Mouse (Mus musculus) heart, embryonic 16.5 days (tissue): ENCODE measurements around the gene Git2. TPM values are rescaled to one million over a fixed set of nuclear protein-coding genes. Genes with fewer than 3 reads are reported as not detected.

Experiments
- ATAC-seq: fragments of 200-750 bp; cut with Nextera tagmentation; replicated peaks from 2 replicates; pipeline ENCODE4 v1.8.0; 2017; ENCODE audit warnings: moderate number of reproducible peaks; ENCODE audit not compliant: insufficient read depth, low FRiP score; ENCODE audit errors: extremely low read depth
- H3K27ac ChIP-seq: fragments of 300-500 bp; sonication (generic); 2 replicates; pipeline ENCODE4 v1.5.1; 2014; ENCODE audit warnings: mild to moderate bottlenecking, low read length, control low read depth, moderate library complexity
- H3K27me3 ChIP-seq: fragments of 300-500 bp; sonication (generic); 2 replicates; pipeline ENCODE4 v1.6.1; 2014; ENCODE audit warnings: low read length, mixed read lengths; ENCODE audit not compliant: control insufficient read depth, insufficient read depth
- H3K36me3 ChIP-seq: fragments of 300-500 bp; sonication (generic); 2 replicates; pipeline ENCODE4 v1.6.1; 2014; ENCODE audit not compliant: control insufficient read depth, insufficient read depth
- H3K4me1 ChIP-seq: fragments of 300-500 bp; sonication (generic); 2 replicates; pipeline ENCODE4 v1.6.1; 2014; ENCODE audit warnings: low read length, mixed read lengths; ENCODE audit not compliant: control insufficient read depth, insufficient read depth
- H3K4me2 ChIP-seq: fragments of 300-500 bp; sonication (generic); 2 replicates; pipeline ENCODE4 v1.6.1; 2014; ENCODE audit warnings: low read depth, mild to moderate bottlenecking, control low read depth, low read length
- H3K4me3 ChIP-seq: fragments of 300-500 bp; sonication (generic); 2 replicates; pipeline ENCODE4 v1.5.1; 2014; ENCODE audit warnings: mild to moderate bottlenecking, control low read depth, low read length
- H3K9ac ChIP-seq: fragments of 300-500 bp; sonication (generic); 2 replicates; pipeline ENCODE4 v1.6.1; 2014; ENCODE audit warnings: low read length, control low read depth
- H3K9me3 ChIP-seq: fragments of 300-500 bp; sonication (generic); replicated peaks from 2 replicates; pipeline ENCODE4 v1.6.1; 2016; ENCODE audit warnings: low read length; ENCODE audit not compliant: control insufficient read depth
- WGBS: fragments of 180-500 bp; shearing (Covaris S2); extraction: QIAGEN DNeasy Blood & Tissue Kit; methylation state at CpG from one replicate; pipeline ENCODE4 v1.1.7; 2014; 5-methylcytosine and 5-hydroxymethylcytosine counted together
- polyA plus RNA-seq: library from polyadenylated mRNA; unstranded; fragments of >200 nt; fragmentation: Nextera tagmentation; extraction: Ambion mirVana; gene quantifications from 2 replicates; pipeline ENCODE4 v1.2.1, GENCODE M21; 2015

Git2 gene
- polyA plus RNA-seq, 1 experiment from 2014 or later: 46.6 TPM

- Histone ChIP-seq H3K9me3 (no peaks in the 10 kb centered on the region), H3K4me2 (no peak overlapping the region), H3K27me3 (no peaks in the 10 kb centered on the region), H3K27ac (no peak overlapping the region), H3K4me3 (no peak overlapping the region), H3K9ac (no peak overlapping the region), H3K36me3 (peaks cover 51% of the 10 kb centered on the region), H3K4me1 (no peaks in the 10 kb centered on the region)
- ATAC-seq: no peak
- WGBS: 93% methylated on average over 18 of the region's 18 CpGs
These were observed 60.8 kb downstream of the Git2 start for GRCm38 (mm10) chr5:114714551-114714950.

DNA sequence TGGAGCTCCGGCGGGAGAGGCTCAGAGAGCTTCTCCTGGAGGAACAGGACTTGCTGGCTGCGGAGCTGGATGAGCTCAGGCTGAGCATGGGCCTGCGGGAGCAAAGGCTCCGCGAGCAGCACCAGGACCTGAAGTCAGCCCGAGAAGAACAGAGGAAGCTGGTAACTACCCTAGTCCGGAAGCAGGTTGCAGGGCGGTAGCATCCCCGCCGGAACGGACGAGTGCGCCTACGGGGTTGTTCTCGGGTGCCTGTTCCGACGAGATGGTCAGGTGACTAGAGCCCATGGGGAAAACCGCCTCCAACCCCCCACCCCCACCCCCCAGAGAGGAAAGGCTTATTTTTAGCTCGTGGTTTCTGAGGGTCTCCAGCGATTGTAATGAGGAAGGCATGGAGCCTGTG, 66.0 kb downstream of the Git2 start:
- Histone ChIP-seq H3K4me2 (no peak overlapping the region), H3K9me3 (no peaks in the 10 kb centered on the region), H3K4me3 (no peak overlapping the region), H3K36me3 (peaks cover 16% of the 10 kb centered on the region), H3K4me1 (peaks cover 10% of the 10 kb centered on the region), H3K27ac (no peak overlapping the region), H3K27me3 (no peaks in the 10 kb centered on the region), H3K9ac (no peak overlapping the region)
- no peak for ATAC-seq
- 80% methylated on average over 21 of the region's 21 CpGs for WGBS

- ATAC-seq: no peak
- 54% methylated on average over 15 of the region's 15 CpGs for WGBS
- peak overlapping the region; percentile 80 for H3K4me2 ChIP-seq
- H3K9ac ChIP-seq: peak overlapping the region; percentile 74
- H3K36me3 ChIP-seq: peaks cover 12% of the 10 kb centered on the region
- no peak overlapping the region for H3K27ac ChIP-seq
- H3K9me3 ChIP-seq: no peaks in the 10 kb centered on the region
- H3K4me1 ChIP-seq: peaks cover 10% of the 10 kb centered on the region
- no peaks in the 10 kb centered on the region for H3K27me3 ChIP-seq
- H3K4me3 ChIP-seq: peak overlapping the region; percentile 65
These were observed 66.8 kb downstream of the Git2 start for GRCm38 (mm10) chr5:114708491-114708890.

DNA sequence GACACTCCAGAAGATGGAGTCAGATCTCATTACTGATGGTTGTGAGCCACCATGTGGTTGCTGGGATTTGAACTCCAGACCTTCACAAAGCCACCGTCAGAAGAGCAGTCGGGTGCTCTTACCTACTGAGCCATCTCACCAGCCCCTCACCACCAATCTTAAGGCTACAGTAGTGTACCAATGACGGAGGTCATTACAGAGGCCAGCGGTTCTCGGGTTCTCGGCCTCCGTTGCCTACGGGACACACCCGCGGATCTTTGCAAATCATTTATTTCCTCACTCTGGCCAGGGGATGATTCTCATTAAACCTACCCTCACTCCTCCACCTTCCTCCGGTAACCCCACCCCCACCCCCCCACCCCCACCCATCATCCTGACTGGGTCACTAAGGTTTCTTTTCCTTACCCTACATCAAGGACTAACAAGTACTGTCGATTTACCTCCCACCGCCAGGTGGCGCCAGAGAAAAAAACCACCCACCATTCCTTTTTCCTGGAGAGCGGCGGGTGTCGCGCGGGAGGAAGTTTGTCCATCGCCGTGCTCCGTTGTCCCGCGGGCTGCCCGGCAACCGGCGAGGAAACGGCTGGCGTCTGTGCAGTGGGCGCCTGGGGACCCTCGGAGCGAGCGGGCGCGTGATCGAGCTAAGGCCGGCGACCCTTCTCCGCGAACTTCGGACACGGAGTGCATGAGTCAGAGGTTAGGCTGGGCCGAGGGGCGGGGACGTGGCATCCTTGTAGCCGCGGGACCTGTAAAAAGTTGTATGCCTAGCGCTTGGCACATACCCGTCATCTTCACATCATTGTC, 67.8 kb downstream of the Git2 start, which contains the start of gene Tchp:
Tchp (plus strand) TSS at position 496 of the 804 bp plus-strand sequence.
- Histone ChIP-seq H3K9ac (peak within 1 kb of the TSS; percentile 74), H3K27me3 (no peaks in the 10 kb centered on the region), H3K4me1 (peaks cover 10% of the 10 kb centered on the region), H3K27ac (no peak within 1 kb of the TSS), H3K4me2 (peak within 1 kb of the TSS; percentile 80), H3K4me3 (peak within 1 kb of the TSS; percentile 65), H3K36me3 (peaks cover 9% of the 10 kb centered on the region), H3K9me3 (no peaks in the 10 kb centered on the region)
- WGBS: 3% methylated on average over 49 of the region's 49 CpGs
- peak; percentile 77 for ATAC-seq

GRCm38 (mm10) chr5:114702403-114703392, 72.6 kb downstream of the Git2 start:
- no peaks in the 10 kb centered on the region for H3K9me3 ChIP-seq
- no peak overlapping the region for H3K9ac ChIP-seq
- H3K27ac ChIP-seq: no peak overlapping the region
- no peak overlapping the region for H3K4me2 ChIP-seq
- H3K4me1 ChIP-seq: 0 out of 2 replicates have a peak, but pooled peaks cover 2% of the 10 kb centered on the region
- no peaks in the 10 kb centered on the region for H3K36me3 ChIP-seq
- 0 out of 2 replicates have a peak, but pooled peaks cover 2% of the 10 kb centered on the region for H3K27me3 ChIP-seq
- 54% methylated on average over 14 of the region's 14 CpGs for WGBS
- no peak; the same call in 1 of the 2 replicates for ATAC-seq
- no peak overlapping the region for H3K4me3 ChIP-seq

DNA sequence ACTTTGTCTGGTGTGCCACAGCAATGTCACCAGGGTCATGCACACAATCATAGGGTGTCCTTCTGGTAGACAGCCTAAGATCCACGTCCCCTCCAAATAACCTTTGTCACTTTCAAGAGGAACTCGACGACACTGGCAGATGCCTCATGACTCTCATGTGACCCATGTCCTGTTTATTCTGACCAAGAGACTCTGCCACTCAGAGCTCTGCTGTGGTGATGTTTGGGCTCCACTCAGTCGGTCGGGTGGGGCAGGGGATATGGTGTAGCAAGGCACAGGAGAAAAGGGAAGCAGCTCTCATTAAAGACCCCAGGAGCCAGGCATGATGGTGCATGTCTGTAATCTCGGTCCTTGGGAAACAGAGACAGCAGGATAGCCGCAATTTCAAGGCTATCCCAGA, 76.3 kb downstream of the Git2 start:
- Histone ChIP-seq H3K9ac (no peak overlapping the region), H3K4me3 (no peak overlapping the region), H3K27me3 (peaks cover 2% of the 10 kb centered on the region; the same call in 1 of the 2 replicates), H3K27ac (no peak overlapping the region), H3K4me2 (no peak overlapping the region), H3K9me3 (0 out of 2 replicates have a peak, but pooled peaks cover 2% of the 10 kb centered on the region), H3K4me1 (no peaks in the 10 kb centered on the region), H3K36me3 (no peaks in the 10 kb centered on the region)
- ATAC-seq: no peak
- WGBS: 36% methylated on average over 7 of the region's 7 CpGs

DNA sequence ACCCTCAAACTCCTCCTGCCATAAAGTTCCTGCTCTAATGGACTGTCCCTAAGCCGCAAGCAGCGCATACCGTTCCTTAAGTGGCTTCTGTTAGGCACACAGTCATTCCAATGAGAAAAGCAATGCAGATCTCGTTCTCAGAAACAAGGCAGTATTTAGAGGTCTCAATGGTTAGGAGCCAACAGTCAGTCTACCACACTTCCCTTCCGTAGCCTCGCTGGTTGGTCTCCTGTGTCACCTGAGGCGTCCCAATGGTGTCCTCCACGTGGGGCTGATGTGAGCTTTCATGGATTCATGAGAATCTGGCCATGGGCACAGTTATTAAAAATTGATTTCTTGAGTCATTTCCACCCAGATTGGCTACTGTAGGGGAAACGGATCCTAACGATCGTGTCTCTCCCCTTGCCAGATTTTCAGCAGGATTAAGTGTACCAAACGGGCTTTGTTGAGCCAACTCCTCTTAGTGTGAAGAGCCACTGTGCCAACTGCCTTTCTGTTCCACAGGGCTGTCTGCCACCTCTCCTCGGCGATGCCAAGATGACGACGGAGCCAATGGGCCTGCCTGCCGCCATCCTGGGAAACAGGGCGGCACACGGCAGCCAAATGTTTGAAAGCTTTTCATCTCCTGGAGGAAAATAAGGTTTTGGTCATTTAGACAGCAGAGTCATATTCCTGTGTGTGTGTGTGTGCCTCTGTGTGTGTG, 77.1 kb downstream of the Git2 start:
- no peak for ATAC-seq
- Histone ChIP-seq H3K27me3 (peaks cover 2% of the 10 kb centered on the region; the same call in 1 of the 2 replicates), H3K9me3 (0 out of 2 replicates have a peak, but pooled peaks cover 2% of the 10 kb centered on the region), H3K27ac (no peak overlapping the region), H3K4me3 (no peak overlapping the region), H3K36me3 (no peaks in the 10 kb centered on the region), H3K9ac (no peak overlapping the region), H3K4me1 (no peaks in the 10 kb centered on the region), H3K4me2 (no peak overlapping the region)
- WGBS: 84% methylated on average over 19 of the region's 19 CpGs

DNA sequence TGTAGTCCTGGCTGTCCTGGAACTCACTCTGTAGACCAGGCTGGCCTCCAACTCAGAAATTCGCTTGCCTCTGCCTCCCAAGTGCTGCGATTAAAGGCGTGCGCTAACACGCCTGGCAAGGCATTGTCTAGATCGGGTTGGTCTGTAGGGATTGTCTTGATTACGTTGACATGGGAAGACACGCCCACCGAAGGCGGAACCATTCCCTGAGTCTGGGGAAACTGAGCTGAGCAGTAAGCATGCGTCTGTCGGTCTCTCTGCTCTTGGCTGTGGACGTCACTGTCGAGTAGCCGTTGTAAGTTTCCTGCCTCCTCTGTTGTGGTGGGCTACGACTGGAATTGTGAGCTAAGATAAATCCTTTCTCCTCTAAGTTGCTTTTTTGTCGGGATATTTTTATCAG, 78.4 kb downstream of the Git2 start:
- Histone ChIP-seq H3K9ac (no peak overlapping the region), H3K27ac (no peak overlapping the region)

More for the DNA sequence above, 78.4 kb downstream of the Git2 start:
- Histone ChIP-seq H3K4me2 (no peak overlapping the region), H3K27me3 (peaks cover 2% of the 10 kb centered on the region; the same call in 1 of the 2 replicates), H3K4me1 (no peaks in the 10 kb centered on the region), H3K36me3 (no peaks in the 10 kb centered on the region), H3K9me3 (0 out of 2 replicates have a peak, but pooled peaks cover 2% of the 10 kb centered on the region), H3K4me3 (no peak overlapping the region)
- no peak for ATAC-seq
- WGBS: 76% methylated on average over 17 of the region's 17 CpGs
